Mouse (Mus musculus): ENCODE results near the gene Papolb.

DNA sequence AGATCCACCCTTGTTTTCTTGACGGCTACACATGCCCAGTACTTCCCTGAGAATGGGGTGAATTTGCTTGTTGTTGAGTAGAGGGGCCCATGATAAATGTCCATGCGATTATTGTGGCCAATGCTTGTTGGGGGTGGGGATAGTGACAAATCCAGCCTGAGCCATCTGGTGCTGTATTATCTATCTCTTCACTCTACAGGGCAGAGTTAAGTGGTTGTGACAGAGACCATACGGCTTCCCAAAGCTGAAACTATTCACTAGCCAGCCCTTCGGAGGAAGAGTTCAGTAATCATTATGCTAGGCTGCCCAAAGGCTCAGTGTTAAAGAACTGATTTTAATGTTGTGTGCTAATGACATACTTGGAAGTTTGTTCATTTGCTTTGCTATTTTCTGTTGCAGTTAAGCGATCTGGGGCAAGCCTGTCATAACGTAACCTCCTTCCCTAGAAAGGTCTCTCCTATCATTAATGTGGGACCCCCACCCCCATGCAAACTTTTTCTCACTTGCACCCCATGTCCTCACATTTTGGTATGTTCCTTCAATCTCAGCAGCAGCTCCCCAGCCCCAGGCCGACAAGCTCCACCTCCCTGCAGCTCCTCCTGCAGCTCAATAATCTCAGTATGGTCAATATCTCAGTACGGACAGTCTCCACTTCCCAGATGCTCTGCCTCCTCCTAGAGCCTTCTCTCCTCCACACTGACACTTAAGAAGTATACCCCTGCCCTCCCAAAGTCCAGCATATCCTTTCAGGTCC, 5.0 kb downstream of the Papolb start:
- TF ChIP-seq CTCF (IDR thresholded peaks at IDR 0.05; ENCODE audit: extremely low read depth, insufficient read depth, low read length) = no peak
- no peak for TF ChIP-seq POLR2A (IDR thresholded peaks at IDR 0.05; ENCODE audit: extremely low read depth, insufficient read depth, low read length)

Data from cortical plate, adult 2 months (tissue).